Mouse (Mus musculus) cerebellum, adult 11 months (tissue): ENCODE measurements around the gene Gm10134.
"Not testable (repeated sequence)": the region's sequence is repeated elsewhere in the genome, so short reads cannot be mapped to it uniquely, and the experiment has no call there.

Source experiments
- DNase-seq: peaks from one replicate; pipeline ENCODE4 v3.0.0; 2022

Gene Gm10134

GRCm38 (mm10) chr2:28505795-28506194 is at the start of gene Gm10134:
Gm10134 (plus strand) TSS chr2:28506095.
- no peak for DNase-seq

- DNase-seq = no peak
Measured at GRCm38 (mm10) chr2:28456616-28457015, 49.3 kb upstream of the Gm10134 start.

- DNase-seq = peak; percentile 59
Measured at GRCm38 (mm10) chr2:28463919-28464318, 42.0 kb upstream of the Gm10134 start.

- no peak for DNase-seq
Measured at GRCm38 (mm10) chr2:28464919-28465318, 41.0 kb upstream of the Gm10134 start.

- DNase-seq = peak; percentile 63
Measured at GRCm38 (mm10) chr2:28465836-28466518, 39.9 kb upstream of the Gm10134 start, which contains the start of gene 1700007K13Rik. 1700007K13Rik (minus strand) TSS chr2:28466332.

GRCm38 (mm10) chr2:28467860-28468485 is 37.9 kb upstream of the Gm10134 start, which contains the start of gene Mrps2:
Mrps2 (plus strand) TSS chr2:28468066.
- DNase-seq = peak; percentile 81

- DNase-seq = no peak
Measured at GRCm38 (mm10) chr2:28468486-28469225, 37.2 kb upstream of the Gm10134 start.

GRCm38 (mm10) chr2:28469461-28469860 is 36.4 kb upstream of the Gm10134 start:
- DNase-seq = no peak

GRCm38 (mm10) chr2:28470591-28470990 is 35.3 kb upstream of the Gm10134 start:
- DNase-seq = no peak

GRCm38 (mm10) chr2:28472011-28472410 is 33.9 kb upstream of the Gm10134 start:
- DNase-seq = not testable (repeated sequence)

GRCm38 (mm10) chr2:28477993-28478392 is 27.9 kb upstream of the Gm10134 start:
- not testable (repeated sequence) for DNase-seq

GRCm38 (mm10) chr2:28479208-28480204 is 26.4 kb upstream of the Gm10134 start:
- no peak for DNase-seq

GRCm38 (mm10) chr2:28483861-28484260 is 22.0 kb upstream of the Gm10134 start:
- DNase-seq = no peak

- no peak for DNase-seq
Measured at GRCm38 (mm10) chr2:28494521-28494920, 11.4 kb upstream of the Gm10134 start.

GRCm38 (mm10) chr2:28495207-28495756 is 10.6 kb upstream of the Gm10134 start:
- DNase-seq = no peak

- no peak for DNase-seq
Measured at GRCm38 (mm10) chr2:28495801-28496595, 9.9 kb upstream of the Gm10134 start.

GRCm38 (mm10) chr2:28496671-28497070 is 9.2 kb upstream of the Gm10134 start, which contains the start of gene Gbgt1:
Gbgt1 (plus strand) TSS chr2:28496891.
- no peak for DNase-seq

GRCm38 (mm10) chr2:28497561-28497960 is 8.3 kb upstream of the Gm10134 start:
- DNase-seq = no peak

- no peak for DNase-seq
Measured at GRCm38 (mm10) chr2:28498431-28498830, 7.5 kb upstream of the Gm10134 start.

GRCm38 (mm10) chr2:28502987-28503386 is 2.9 kb upstream of the Gm10134 start:
- no peak for DNase-seq

- DNase-seq = no peak
Measured at GRCm38 (mm10) chr2:28504676-28505075, 1.2 kb upstream of the Gm10134 start.
